Mouse (Mus musculus) cortical plate, adult 2 months (tissue): ENCODE data around the gene Hsf5.

Experiments
- CTCF ChIP-seq: fragments of 200-500 bp; IDR thresholded peaks from 2 replicates; pipeline ENCODE4 v1.5.1; 2011; ENCODE audit warnings: mild to moderate bottlenecking, control low read depth, low read length; ENCODE audit not compliant: insufficient read depth; ENCODE audit errors: extremely low read depth
- POLR2A ChIP-seq: fragments of 200-500 bp; IDR thresholded peaks from 2 replicates; pipeline ENCODE4 v1.6.1; 2011; ENCODE audit warnings: mild to moderate bottlenecking, low read length, control low read depth; ENCODE audit not compliant: insufficient read depth; ENCODE audit errors: extremely low read depth

DNA sequence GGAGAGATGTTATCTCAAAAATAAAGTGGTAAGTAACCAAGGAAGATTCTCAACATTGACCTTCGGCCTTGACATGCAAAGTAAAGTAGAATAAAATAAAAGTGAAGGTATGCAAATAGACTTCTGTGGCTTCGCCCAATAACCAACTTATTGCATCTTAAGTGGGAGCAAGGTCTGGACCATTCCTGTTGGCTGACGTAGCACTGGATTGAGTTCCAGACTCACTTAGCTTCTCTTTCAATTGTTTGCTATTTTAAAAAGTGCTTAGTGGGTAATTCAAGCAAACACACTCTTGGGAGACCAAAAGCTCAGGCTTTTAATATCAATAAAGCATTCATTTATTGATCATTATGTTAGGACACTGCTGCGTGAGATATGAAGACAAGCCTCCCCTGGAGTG is 81.2 kb downstream of the Hsf5 start:
- TF ChIP-seq POLR2A (no peak), CTCF (no peak)
